8 mouse cellular contexts compared by ENCODE assay signal in genomic region chr11:86464275-86464674, GRCm38 (mm10). TPM values are rescaled to one million over a fixed set of nuclear protein-coding genes. Genes with fewer than 3 reads are reported as not detected.
DNase-seq lines count a peak whose midpoint lies in the region; ATAC-seq and TF ChIP-seq lines count a peak whose summit lies in the region.
"Not testable (repeated sequence)": the region's sequence is repeated elsewhere in the genome, so short reads cannot be mapped to it uniquely, and the experiment has no call there.

No protein-coding gene starts in this region.

- H3K4me2 ChIP-seq in heart, embryonic 15.5 days: 0 out of 2 replicates have a peak overlapping the region, but pooled peaks have one; percentile 10
- not testable (repeated sequence) for H3K4me2 ChIP-seq in liver, embryonic 13.5 days; neural tube, embryonic 11.5 days (ENCODE audit: low read depth)

- H3K4me1 ChIP-seq in E14TG2a.4 (replicated peaks; ENCODE audit: low read depth, low read length): peaks cover 21% of the 10 kb centered on the region
- H3K4me1 ChIP-seq in bone marrow, adult 2 months (ENCODE audit: control insufficient read depth, insufficient read depth, low read length); embryonic facial prominence, embryonic 10.5 days; heart, embryonic 15.5 days (replicated peaks); liver, embryonic 13.5 days (replicated peaks); neural tube, embryonic 11.5 days (ENCODE audit: control insufficient read depth, insufficient read depth, low read length); testis, adult 2 months (ENCODE audit: control insufficient read depth, insufficient read depth, low read length): not testable (repeated sequence)

- ATAC-seq in heart, embryonic 15.5 days (replicated peaks; ENCODE audit: insufficient number of reproducible peaks, insufficient read depth, low FRiP score, low read depth); liver, embryonic 13.5 days (ENCODE audit: low read depth); neural tube, embryonic 11.5 days (ENCODE audit: insufficient read depth, low FRiP score, low TSS enrichment): not testable (repeated sequence)

- not testable (repeated sequence) for H3K9me3 ChIP-seq in E14TG2a.4 (ENCODE audit: low read length); embryonic facial prominence, embryonic 10.5 days; heart, embryonic 15.5 days (replicated peaks); liver, embryonic 13.5 days (replicated peaks); neural tube, embryonic 11.5 days (ENCODE audit: control insufficient read depth, low read length)

- peak; percentile 78 for DNase-seq in embryonic facial prominence, embryonic 10.5 days (ENCODE audit: low spot score)
- peak; percentile 58 to 81 for DNase-seq in kidney, postnatal 36 days
- DNase-seq in liver, embryonic 13.5 days: peak; percentile 58
- peak; percentile 76 for DNase-seq in neural tube, embryonic 11.5 days (ENCODE audit: low spot score)

- H3K4me3 ChIP-seq in E14TG2a.4 (replicated peaks; ENCODE audit: low read length); bone marrow, adult 2 months (replicated peaks; ENCODE audit: control insufficient read depth, low read depth, low read length); embryonic facial prominence, embryonic 10.5 days; heart, embryonic 15.5 days; liver, embryonic 13.5 days (replicated peaks); neural tube, embryonic 11.5 days (ENCODE audit: low read depth, low read length); testis, adult 2 months (ENCODE audit: control insufficient read depth, low read depth, low read length): not testable (repeated sequence)

- peak; percentile 42 for TF ChIP-seq CTCF in E14TG2a.4 (conservative IDR thresholded peaks at IDR 0.05; ENCODE audit: low read length)
- TF ChIP-seq CTCF in bone marrow, adult 2 months (IDR thresholded peaks at IDR 0.05; ENCODE audit: control insufficient read depth, insufficient read depth, low read length): peak; percentile 64
- TF ChIP-seq CTCF in testis, adult 2 months (IDR thresholded peaks at IDR 0.05; ENCODE audit: control insufficient read depth, insufficient read depth, insufficient replicate concordance, low read depth, low read length): peak; percentile 23; the same call in 1 of the 2 replicates

- not testable (repeated sequence) for H3K9ac ChIP-seq in heart, embryonic 15.5 days; liver, embryonic 13.5 days; neural tube, embryonic 11.5 days (ENCODE audit: low read length)

- not testable (repeated sequence) for TF ChIP-seq POLR2A in bone marrow, adult 2 months (IDR thresholded peaks at IDR 0.05; ENCODE audit: borderline replicate concordance, control insufficient read depth, low read depth, low read length); testis, adult 2 months (IDR thresholded peaks at IDR 0.05; ENCODE audit: control insufficient read depth, low read depth, low read length)

- H3K27me3 ChIP-seq in E14TG2a.4 (ENCODE audit: insufficient read depth, low read length); embryonic facial prominence, embryonic 10.5 days (replicated peaks; ENCODE audit: low read depth, poor library complexity, severe bottlenecking); heart, embryonic 15.5 days; liver, embryonic 13.5 days; neural tube, embryonic 11.5 days (ENCODE audit: control insufficient read depth, insufficient read depth, low read length); testis, adult 2 months (ENCODE audit: control insufficient read depth, insufficient read depth, low read length): not testable (repeated sequence)

- WGBS in bone marrow, adult 2 months: 15% methylated on average over 8 of the region's 8 CpGs
- 21% methylated on average over 8 of the region's 8 CpGs for WGBS in embryonic facial prominence, embryonic 10.5 days
- 17% methylated on average over 8 of the region's 8 CpGs for WGBS in heart, embryonic 15.5 days
- 11% methylated on average over 8 of the region's 8 CpGs for WGBS in liver, embryonic 13.5 days (ENCODE audit: insufficient replicate concordance)
- 20% methylated on average over 8 of the region's 8 CpGs for WGBS in neural tube, embryonic 11.5 days

- H3K27ac ChIP-seq in bone marrow, adult 2 months (ENCODE audit: control insufficient read depth, insufficient read depth, low read depth, low read length, poor library complexity); embryonic facial prominence, embryonic 10.5 days (replicated peaks); heart, embryonic 15.5 days; liver, embryonic 13.5 days; neural tube, embryonic 11.5 days (ENCODE audit: low read depth, low read length); testis, adult 2 months (ENCODE audit: control insufficient read depth, insufficient read depth, low read depth, low read length): not testable (repeated sequence)

- H3K36me3 ChIP-seq in E14TG2a.4 (ENCODE audit: insufficient read depth, low read length); embryonic facial prominence, embryonic 10.5 days (replicated peaks); heart, embryonic 15.5 days; liver, embryonic 13.5 days; neural tube, embryonic 11.5 days (ENCODE audit: control insufficient read depth, insufficient read depth, low read length); testis, adult 2 months (ENCODE audit: control insufficient read depth, insufficient read depth, low read length): not testable (repeated sequence)

RNA-seq across cellular contexts. Expression of gene Rnft1, which starts 20.2 kb away (rescaled TPM):
- 3.2 and 8.7 TPM in 2 replicates for polyA plus RNA-seq in bone marrow, adult 2 months (2011; ENCODE audit: insufficient read depth, insufficient read length, low replicate concordance, missing spikeins)
- 23.2 and 27.0 TPM in 2 replicates for polyA plus RNA-seq in embryonic facial prominence, embryonic 10.5 days (2016; fragmentation: Nextera tagmentation; extraction: Ambion mirVana)
- 41.7 and 45.0 TPM in 2 replicates for polyA plus RNA-seq in heart, embryonic 15.5 days (2015; fragmentation: Nextera tagmentation; extraction: Ambion mirVana)
- polyA plus RNA-seq in liver, embryonic 13.5 days (2015; fragmentation: Nextera tagmentation; extraction: Ambion mirVana): 17.8 and 22.6 TPM in 2 replicates
- polyA plus RNA-seq in neural tube, embryonic 11.5 days (2014; fragmentation: Nextera tagmentation; extraction: Ambion mirVana): 21.3 and 21.5 TPM in 2 replicates
- polyA plus RNA-seq in testis, adult 2 months (2012; rRNA removed): 24.6 and 25.1 TPM in 2 replicates
